Mouse (Mus musculus): ENCODE results near the gene Zfp64. TPM values are rescaled to one million over a fixed set of nuclear protein-coding genes. Genes with fewer than 3 reads are reported as not detected.

Zfp64 gene
- polyA plus RNA-seq (2015; fragmentation: Nextera tagmentation; extraction: Ambion mirVana) = 30.8 and 35.0 TPM in 2 replicates

- Histone ChIP-seq H3K9ac (ENCODE audit: low read depth, low read length) (peak within 1 kb of the TSS; percentile 92), H3K27me3 (replicated peaks; ENCODE audit: control insufficient read depth, insufficient read depth, low read length) (no peaks in the 10 kb centered on the region), H3K4me3 (ENCODE audit: low read length) (peak within 1 kb of the TSS; percentile 81), H3K4me1 (ENCODE audit: control insufficient read depth, insufficient read depth, low read depth, low read length) (peaks cover 9% of the 10 kb centered on the region), H3K9me3 (ENCODE audit: control insufficient read depth, low read length) (no peaks in the 10 kb centered on the region), H3K4me2 (ENCODE audit: low read length) (peak within 1 kb of the TSS; percentile 96), H3K36me3 (ENCODE audit: control insufficient read depth, insufficient read depth, low read length) (no peaks in the 10 kb centered on the region), H3K27ac (ENCODE audit: low read depth, low read length) (peak within 1 kb of the TSS; percentile 84)
- under 1% methylated on average over 50 of the region's 52 CpGs for WGBS
- peak; percentile 94 for ATAC-seq
Measured at GRCm38 (mm10) chr2:168954835-168955716, at the start of gene Zfp64. Gene Zfp64, minus strand, starts transcription at chr2:168955587.

- no peaks in the 10 kb centered on the region for H3K27me3 ChIP-seq (replicated peaks; ENCODE audit: control insufficient read depth, insufficient read depth, low read length)
- WGBS = 73% methylated on average over 22 of the region's 22 CpGs
- no peaks in the 10 kb centered on the region for H3K36me3 ChIP-seq (ENCODE audit: control insufficient read depth, insufficient read depth, low read length)
- no peak overlapping the region for H3K4me2 ChIP-seq (ENCODE audit: low read length)
- H3K4me3 ChIP-seq (ENCODE audit: low read length) = no peak overlapping the region
- H3K9me3 ChIP-seq (ENCODE audit: control insufficient read depth, low read length) = no peaks in the 10 kb centered on the region
- ATAC-seq = no peak
- H3K27ac ChIP-seq (ENCODE audit: low read depth, low read length) = no peak overlapping the region
- H3K4me1 ChIP-seq (ENCODE audit: control insufficient read depth, insufficient read depth, low read depth, low read length) = peaks cover 4% of the 10 kb centered on the region
- H3K9ac ChIP-seq (ENCODE audit: low read depth, low read length) = no peak overlapping the region
Measured at GRCm38 (mm10) chr2:168992642-168993420, 37.4 kb upstream of the Zfp64 start.

- ATAC-seq = no peak
- no peak overlapping the region for H3K27ac ChIP-seq (ENCODE audit: low read depth, low read length)
- H3K4me3 ChIP-seq (ENCODE audit: low read length) = no peak overlapping the region
- no peaks in the 10 kb centered on the region for H3K27me3 ChIP-seq (replicated peaks; ENCODE audit: control insufficient read depth, insufficient read depth, low read length)
- no peaks in the 10 kb centered on the region for H3K9me3 ChIP-seq (ENCODE audit: control insufficient read depth, low read length)
- 39% methylated on average over 4 of the region's 4 CpGs for whole genome bisulfite sequencing
- H3K4me2 ChIP-seq (ENCODE audit: low read length) = peak overlapping the region; percentile 25
- H3K9ac ChIP-seq (ENCODE audit: low read depth, low read length) = peak overlapping the region; percentile 22
- peaks cover 4% of the 10 kb centered on the region for H3K4me1 ChIP-seq (ENCODE audit: control insufficient read depth, insufficient read depth, low read depth, low read length)
- no peaks in the 10 kb centered on the region for H3K36me3 ChIP-seq (ENCODE audit: control insufficient read depth, insufficient read depth, low read length)
Measured at GRCm38 (mm10) chr2:168990957-168991356, 35.6 kb upstream of the Zfp64 start.

DNA sequence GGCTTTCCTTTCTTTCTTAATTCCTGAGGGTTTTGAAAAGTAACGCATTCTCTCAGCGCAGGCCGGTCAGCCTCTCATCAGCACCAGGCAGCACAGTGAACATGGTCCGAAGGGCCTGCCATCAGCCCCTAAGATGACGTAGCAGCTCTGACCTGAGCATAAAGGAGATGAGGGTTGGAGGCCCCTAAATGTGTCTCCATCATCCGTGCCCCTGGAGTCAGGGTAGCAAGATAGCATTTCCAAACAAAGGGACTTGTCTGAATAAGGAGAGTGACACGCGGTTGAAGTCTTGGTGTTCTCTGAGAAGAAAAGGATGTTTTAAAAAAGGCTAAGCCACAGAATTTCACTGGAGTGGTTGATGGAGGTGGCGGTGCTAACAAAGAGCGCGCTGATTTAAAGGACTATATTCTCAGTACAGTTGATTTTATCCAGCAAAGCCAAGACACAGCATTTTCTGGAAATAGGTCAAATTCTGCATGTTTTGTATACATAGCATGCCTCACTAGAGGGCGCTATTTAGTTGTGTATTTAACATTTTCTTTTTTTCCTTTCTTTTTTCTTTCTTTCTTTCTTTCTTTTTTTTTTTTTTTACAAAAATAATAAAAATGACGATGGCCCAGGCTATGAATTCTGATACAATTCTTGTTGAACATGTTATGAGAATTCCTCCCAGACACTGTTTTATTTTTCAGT lies 34.8 kb upstream of the Zfp64 start:
- no peak overlapping the region for H3K9ac ChIP-seq (ENCODE audit: low read depth, low read length)
- H3K9me3 ChIP-seq (ENCODE audit: control insufficient read depth, low read length) = no peaks in the 10 kb centered on the region
- peak overlapping the region; percentile 25; the same call in 1 of the 2 replicates for H3K4me2 ChIP-seq (ENCODE audit: low read length)
- no peaks in the 10 kb centered on the region for H3K27me3 ChIP-seq (replicated peaks; ENCODE audit: control insufficient read depth, insufficient read depth, low read length)
- H3K36me3 ChIP-seq (ENCODE audit: control insufficient read depth, insufficient read depth, low read length) = no peaks in the 10 kb centered on the region
- no peak for ATAC-seq
- 45% methylated on average over 13 of the region's 13 CpGs for WGBS
- peaks cover 4% of the 10 kb centered on the region for H3K4me1 ChIP-seq (ENCODE audit: control insufficient read depth, insufficient read depth, low read depth, low read length)
- peak overlapping the region; percentile 59; the same call in 1 of the 2 replicates for H3K27ac ChIP-seq (ENCODE audit: low read depth, low read length)
- H3K4me3 ChIP-seq (ENCODE audit: low read length) = no peak overlapping the region

DNA sequence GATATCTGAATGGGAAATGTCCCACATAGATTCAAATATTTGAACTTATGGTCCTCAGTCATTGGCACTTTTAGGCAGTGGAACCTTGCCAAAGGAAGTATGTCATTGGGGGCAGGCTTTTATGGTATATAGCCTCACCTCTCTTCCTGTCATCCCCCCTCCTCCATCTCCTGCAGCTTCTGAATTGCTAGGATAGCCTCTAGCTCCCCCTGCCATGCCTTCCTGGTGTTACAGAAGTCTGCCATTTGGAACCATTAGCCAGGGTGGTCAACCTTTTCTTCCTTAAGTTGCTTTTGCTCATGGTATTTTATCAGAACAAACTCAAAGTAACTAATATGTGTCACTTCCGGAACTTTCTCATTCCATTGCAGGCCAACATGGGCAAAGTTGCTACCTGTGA lies 32.7 kb upstream of the Zfp64 start:
- ATAC-seq = no peak
- H3K4me3 ChIP-seq (ENCODE audit: low read length) = no peak overlapping the region
- no peaks in the 10 kb centered on the region for H3K27me3 ChIP-seq (replicated peaks; ENCODE audit: control insufficient read depth, insufficient read depth, low read length)
- H3K4me1 ChIP-seq (ENCODE audit: control insufficient read depth, insufficient read depth, low read depth, low read length) = peaks cover 4% of the 10 kb centered on the region
- no peaks in the 10 kb centered on the region for H3K9me3 ChIP-seq (ENCODE audit: control insufficient read depth, low read length)
- H3K4me2 ChIP-seq (ENCODE audit: low read length) = no peak overlapping the region
- no peak overlapping the region for H3K27ac ChIP-seq (ENCODE audit: low read depth, low read length)
- 93% methylated on average over 1 of the region's 1 CpGs for WGBS
- no peak overlapping the region for H3K9ac ChIP-seq (ENCODE audit: low read depth, low read length)
- H3K36me3 ChIP-seq (ENCODE audit: control insufficient read depth, insufficient read depth, low read length) = no peaks in the 10 kb centered on the region

DNA sequence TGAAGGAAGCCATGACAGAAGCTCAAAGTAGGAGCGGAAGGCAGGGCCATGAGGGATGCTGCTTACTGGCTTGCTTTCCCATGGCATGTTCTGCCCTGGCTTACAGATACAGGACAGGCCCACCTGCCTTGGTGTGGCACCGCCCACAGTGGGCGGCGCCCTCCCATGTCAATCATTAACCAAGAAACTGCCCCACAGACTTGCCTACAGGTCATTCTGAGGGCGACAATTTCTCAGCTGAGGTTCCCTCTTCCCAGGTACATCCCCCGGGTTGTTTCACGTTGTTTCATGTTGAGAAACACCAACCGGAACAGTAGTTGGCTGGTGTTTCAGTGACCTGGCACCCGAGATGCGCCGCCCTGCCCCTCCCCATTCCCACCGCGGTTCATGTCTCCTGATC lies 32.0 kb upstream of the Zfp64 start:
- 80% methylated on average over 13 of the region's 13 CpGs for WGBS
- Histone ChIP-seq H3K4me3 (ENCODE audit: low read length) (no peak overlapping the region), H3K4me1 (ENCODE audit: control insufficient read depth, insufficient read depth, low read depth, low read length) (peaks cover 4% of the 10 kb centered on the region), H3K9ac (ENCODE audit: low read depth, low read length) (no peak overlapping the region), H3K27ac (ENCODE audit: low read depth, low read length) (no peak overlapping the region), H3K4me2 (ENCODE audit: low read length) (no peak overlapping the region), H3K9me3 (ENCODE audit: control insufficient read depth, low read length) (no peaks in the 10 kb centered on the region), H3K27me3 (replicated peaks; ENCODE audit: control insufficient read depth, insufficient read depth, low read length) (no peaks in the 10 kb centered on the region), H3K36me3 (ENCODE audit: control insufficient read depth, insufficient read depth, low read length) (no peaks in the 10 kb centered on the region)
- ATAC-seq = no peak

- no peaks in the 10 kb centered on the region for H3K36me3 ChIP-seq (ENCODE audit: control insufficient read depth, insufficient read depth, low read length)
- H3K4me1 ChIP-seq (ENCODE audit: control insufficient read depth, insufficient read depth, low read depth, low read length) = no peaks in the 10 kb centered on the region
- no peak overlapping the region for H3K4me2 ChIP-seq (ENCODE audit: low read length)
- H3K9me3 ChIP-seq (ENCODE audit: control insufficient read depth, low read length) = no peaks in the 10 kb centered on the region
- no peak overlapping the region for H3K4me3 ChIP-seq (ENCODE audit: low read length)
- H3K27me3 ChIP-seq (replicated peaks; ENCODE audit: control insufficient read depth, insufficient read depth, low read length) = no peaks in the 10 kb centered on the region
- no peak for ATAC-seq
- H3K9ac ChIP-seq (ENCODE audit: low read depth, low read length) = no peak overlapping the region
- H3K27ac ChIP-seq (ENCODE audit: low read depth, low read length) = no peak overlapping the region
- WGBS = 90% methylated on average over 7 of the region's 7 CpGs
Measured at GRCm38 (mm10) chr2:168981951-168982350, 26.6 kb upstream of the Zfp64 start.

DNA sequence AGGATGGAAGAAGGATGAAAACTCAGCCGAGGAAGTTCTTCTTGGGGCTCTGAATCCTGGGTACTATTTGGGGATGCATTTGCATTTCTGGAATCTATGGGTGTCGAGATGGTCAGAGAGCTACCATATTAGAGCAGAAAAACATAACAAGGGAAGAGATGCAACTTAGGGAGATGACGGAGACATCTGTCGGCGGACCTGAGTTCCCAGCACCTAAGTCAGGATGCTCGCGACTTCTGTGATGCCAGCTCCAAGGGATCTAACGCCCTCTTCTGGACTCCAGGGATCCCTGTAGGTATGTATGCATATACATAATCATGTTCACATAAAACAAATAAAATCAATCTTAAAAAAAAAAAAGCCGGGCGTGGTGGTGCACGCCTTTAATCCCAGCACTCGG lies 26.1 kb upstream of the Zfp64 start:
- Histone ChIP-seq H3K9me3 (ENCODE audit: control insufficient read depth, low read length) (no peaks in the 10 kb centered on the region), H3K27me3 (replicated peaks; ENCODE audit: control insufficient read depth, insufficient read depth, low read length) (no peaks in the 10 kb centered on the region), H3K4me3 (ENCODE audit: low read length) (peak overlapping the region; percentile 5; the same call in 1 of the 2 replicates), H3K36me3 (ENCODE audit: control insufficient read depth, insufficient read depth, low read length) (no peaks in the 10 kb centered on the region), H3K9ac (ENCODE audit: low read depth, low read length) (no peak overlapping the region), H3K4me2 (ENCODE audit: low read length) (peak overlapping the region; percentile 18; the same call in 1 of the 2 replicates), H3K27ac (ENCODE audit: low read depth, low read length) (no peak overlapping the region), H3K4me1 (ENCODE audit: control insufficient read depth, insufficient read depth, low read depth, low read length) (no peaks in the 10 kb centered on the region)
- no peak for ATAC-seq
- 77% methylated on average over 12 of the region's 12 CpGs for WGBS

All from hindbrain, embryonic 16.5 days (tissue).